Mouse (Mus musculus) heart, adult 9 months (tissue): Measurements from ENCODE around the gene Prc1.

Experiments
- DNase-seq, 2 experiments: peaks; one replicate each; pipeline ENCODE4 v3.0.0; 2022; ENCODE audit warnings: low spot score in 2 of 2

Gene Prc1

DNA sequence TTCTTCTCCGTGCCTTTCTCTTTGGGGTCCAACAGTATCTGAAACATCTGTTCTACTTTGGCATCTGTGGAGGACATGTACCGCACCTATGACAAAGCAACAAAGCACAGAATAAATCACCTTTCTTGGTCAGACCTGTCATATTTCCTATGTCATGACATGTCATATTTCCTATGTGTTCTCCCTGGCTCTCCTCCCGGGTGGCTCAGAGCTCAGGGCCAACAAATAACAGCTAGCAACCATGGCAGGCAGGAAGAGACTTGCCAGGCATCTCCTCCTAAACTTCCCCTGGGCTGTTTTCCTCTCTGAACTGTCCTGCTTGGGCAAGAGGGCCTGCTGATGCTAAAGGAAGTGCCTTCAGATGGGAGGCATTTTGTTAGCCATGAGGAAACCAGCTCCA is 42.7 kb downstream of the Prc1 start:
- DNase-seq = no peak

DNA sequence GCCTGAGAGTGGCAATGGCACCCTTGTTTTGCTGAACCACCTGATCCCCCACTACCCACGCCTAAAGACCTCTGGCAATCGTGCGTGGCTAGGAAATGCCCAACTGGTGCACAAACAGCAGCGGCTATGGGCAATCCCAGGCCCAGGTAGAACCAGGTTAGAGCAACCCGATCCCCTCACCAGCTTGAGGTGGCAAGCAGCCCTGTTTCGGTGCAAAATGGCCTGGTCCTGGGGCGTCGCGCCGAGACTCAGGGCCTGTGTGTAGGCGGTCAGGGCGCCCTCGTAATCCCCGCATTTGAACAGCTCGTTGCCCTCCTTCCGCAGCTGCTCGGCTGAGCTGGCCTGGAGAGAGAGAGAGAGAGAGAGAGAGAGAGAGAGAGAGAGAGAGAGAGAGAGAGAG is 45.1 kb downstream of the Prc1 start:
- peak in 1 of 2 experiments; percentile 35 for DNase-seq

DNA sequence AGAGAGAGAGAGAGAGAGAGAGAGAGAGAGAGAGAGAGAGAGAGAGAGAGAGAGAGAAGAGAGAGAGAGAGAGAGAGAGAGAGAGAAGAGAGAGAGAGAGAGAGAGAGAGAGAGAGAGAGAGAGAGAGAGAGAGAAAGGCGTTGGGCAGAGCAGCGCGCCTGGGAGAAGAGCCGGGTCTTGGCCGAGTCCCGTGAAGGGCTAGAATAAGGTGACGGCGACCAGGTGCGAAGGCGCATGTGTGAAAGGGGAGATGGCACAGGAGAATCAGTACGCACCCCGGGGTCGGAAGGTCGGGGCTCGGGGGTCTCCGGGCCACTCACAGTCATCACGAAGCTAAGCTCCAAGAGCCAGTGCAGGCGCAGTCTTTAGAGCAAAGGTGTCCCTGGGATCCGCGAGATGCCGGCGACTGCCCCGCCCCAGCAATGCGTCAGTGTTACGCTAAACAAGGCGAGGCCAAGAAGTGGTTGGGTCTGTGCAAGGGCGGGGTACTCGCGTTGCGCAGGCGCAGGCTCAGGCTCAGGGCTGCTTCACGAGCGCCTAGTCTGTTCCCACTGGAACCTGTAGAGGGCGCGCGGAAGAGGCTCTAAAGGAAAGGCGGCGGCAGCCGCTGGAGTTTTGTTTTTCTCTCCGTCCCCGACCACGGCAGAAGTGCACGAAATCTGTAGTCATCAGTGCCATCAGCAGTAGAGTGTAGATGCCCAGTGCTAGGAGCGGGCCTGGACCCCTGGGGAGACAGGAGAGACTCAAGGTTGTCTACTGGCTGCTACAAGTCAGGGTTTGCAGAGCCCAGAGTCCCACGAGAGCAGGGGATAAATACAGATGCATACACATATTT is 45.8 kb downstream of the Prc1 start:
- peak; percentile 98 for DNase-seq

DNA sequence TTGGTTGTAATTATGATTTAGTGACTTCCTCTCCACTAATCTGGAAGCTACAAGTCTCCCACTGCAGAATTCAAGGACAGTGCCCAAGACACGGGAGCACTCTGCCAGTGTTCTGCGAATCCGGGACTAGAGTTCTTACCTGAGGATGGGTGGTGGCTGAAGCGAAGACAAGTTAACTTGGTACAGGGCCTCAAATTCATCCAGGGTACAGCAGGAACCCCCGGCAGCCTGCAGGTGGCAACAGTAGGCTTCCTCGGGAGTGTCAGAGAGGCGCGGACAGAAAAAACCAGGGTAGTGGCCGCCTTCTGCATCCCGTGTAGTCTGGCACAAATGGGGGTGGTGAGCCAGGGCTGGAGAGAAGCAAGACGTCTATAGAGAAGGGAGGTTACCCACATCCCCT is 46.5 kb downstream of the Prc1 start, which contains the start of gene Unc45a:
TSS of gene Unc45a (minus strand) at position 213 of the 400 bp plus-strand sequence.
- DNase-seq = peak; percentile 69

DNA sequence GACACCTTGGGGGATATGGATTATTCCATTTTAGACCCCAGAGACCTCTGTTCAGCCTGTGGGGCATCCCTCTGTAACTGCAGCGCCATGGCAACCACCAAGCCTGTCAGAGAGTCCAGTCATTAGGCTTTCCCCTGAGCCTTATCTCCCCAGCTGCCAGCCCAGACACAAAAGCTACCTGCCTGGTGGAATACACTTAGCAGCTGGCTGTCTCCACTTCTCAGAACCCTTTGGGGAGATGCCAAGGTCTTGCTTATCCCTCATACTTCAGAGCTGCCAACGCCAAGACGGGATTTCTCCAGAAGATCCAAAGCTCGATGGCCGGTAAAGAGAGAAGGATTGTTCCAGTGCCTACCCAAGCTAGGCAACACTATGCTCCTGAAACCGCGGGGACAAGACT is 47.5 kb downstream of the Prc1 start:
- DNase-seq = no peak

DNA sequence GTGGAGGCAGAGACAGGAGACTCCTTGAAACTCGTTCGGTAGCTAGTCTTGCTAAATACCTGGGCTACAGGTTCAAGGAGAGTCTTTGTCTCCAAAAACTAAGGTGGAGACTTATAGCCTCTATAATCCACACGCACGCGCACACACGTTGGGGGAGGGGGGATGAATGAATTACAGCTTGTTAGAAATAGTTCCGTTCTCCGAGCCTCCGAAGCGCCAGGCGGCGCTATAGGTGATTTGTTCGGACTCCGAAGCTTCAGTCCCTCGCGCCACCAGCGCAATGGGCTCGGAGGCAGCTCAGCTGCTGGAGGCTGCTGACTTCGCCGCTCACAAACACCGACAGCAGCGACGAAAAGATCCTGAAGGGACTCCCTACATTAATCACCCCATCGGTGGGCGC is 48.6 kb downstream of the Prc1 start, which contains the start of gene Hddc3:
TSS of gene Hddc3 (plus strand) at position 247 of the 400 bp plus-strand sequence.
- peak; percentile 82 to 91 for DNase-seq

DNA sequence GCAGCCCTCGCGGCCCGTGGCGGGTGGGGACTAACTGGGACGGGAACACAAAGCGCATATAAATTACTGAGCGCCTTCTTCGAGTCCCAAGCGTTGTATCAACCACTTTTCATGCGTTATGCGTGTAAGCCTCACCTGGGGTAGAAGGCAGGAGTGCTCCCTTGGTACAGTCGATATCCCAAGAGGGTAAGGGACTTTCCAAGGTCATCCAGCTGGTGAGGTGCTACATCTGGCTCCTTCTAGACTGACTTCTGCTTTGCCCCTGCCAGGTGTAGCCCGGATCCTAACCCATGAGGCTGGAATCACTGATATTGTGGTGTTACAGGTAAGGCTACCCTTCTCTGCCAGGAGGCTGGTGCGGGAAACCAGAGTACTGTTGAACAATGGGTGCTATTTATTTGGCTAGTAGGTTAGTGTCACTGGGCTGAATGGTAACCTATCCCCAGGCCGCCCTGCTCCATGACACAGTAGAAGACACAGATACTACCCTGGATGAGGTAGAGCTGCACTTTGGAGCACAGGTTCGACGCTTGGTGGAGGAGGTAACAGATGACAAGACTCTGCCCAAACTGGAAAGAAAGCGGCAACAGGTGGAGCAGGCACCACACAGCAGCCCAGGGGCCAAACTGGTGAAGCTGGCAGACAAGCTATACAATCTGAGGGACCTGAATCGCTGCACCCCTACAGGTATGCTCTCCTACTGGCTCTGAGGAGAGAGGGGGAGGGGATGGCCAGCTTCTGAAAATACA is 49.2 kb downstream of the Prc1 start:
- DNase-seq = peak in 1 of 2 experiments; percentile 39

DNA sequence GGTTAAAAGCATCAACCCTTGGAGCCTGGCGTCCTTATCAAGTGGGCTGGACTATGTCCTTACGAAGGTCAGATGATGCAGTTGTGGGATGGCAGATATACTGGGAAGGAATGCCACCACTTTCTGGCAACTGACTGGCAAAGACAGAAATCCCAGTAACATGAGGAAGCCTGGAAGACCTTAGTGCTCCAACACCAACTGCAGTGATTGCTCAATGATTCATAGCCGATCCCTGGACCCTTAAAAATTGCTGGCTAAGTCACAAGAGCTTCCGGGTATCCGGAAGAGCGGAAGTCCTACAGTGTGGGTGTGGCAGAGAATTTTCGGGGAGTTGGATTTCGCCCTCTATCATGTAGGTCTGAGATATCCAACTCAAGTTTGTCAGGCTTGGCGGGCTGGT is 51.9 kb downstream of the Prc1 start:
- no peak for DNase-seq

DNA sequence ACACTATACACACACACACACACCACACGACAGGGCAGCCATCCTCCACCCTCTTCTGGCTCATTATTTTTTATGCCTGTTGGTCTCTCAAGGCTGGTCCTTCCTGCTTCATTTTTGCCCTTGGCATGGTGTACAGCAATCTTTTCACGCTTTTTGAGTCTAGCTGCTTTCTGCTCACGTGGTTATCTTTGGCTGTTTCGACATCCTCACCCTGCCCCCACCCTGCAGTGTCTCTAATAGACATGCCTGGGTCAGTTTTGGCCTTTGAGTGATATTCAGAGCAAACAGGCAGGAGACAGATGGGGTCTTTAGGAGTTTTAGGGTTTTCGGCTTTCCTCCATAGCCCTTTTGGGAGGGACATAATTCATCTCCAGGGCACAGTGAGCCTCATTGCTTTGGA is 52.6 kb downstream of the Prc1 start:
- no peak for DNase-seq

DNA sequence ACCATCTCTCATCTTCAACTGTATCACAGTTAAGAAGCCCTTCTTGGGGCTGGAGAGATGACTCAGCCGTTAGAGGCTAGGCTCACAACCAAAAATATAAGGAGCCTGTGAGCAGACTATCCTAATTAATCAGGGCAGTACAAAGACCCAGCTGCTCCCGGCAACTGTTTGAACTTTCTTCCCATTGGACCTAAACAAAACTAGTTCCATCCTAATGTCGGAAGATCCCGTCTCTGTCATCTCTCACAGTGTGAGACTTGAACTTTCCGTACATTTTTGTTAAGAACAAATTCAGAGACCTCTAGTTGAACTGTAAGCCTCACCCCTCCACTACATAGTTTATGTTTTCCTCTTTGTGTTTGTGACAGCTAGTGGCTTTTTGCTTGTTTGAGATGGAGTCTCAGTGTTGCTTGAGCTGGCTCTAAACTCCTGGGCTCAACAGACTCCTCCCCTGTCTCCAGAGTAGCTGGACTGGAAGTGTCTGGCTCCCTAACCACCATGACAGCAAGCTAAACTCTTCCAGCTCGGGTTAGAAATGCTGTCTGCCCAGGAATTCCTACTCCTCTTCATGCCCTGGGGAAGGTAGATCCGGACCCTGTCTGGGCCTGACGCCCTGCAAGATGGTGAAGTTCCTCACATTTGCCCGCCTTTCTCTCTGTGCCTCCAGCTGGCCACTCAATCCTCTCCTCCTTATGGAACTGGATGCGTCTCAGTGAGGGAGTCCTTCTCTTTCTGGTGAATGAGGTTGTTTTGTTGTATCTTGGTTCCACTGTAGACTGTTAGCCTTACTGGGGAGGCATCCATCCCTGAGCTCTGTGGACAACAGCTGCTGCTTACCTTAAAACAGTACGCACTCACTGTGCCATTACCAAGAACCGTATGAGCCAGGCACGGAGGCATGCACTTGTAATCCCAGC is 53.7 kb downstream of the Prc1 start:
- DNase-seq = no peak

DNA sequence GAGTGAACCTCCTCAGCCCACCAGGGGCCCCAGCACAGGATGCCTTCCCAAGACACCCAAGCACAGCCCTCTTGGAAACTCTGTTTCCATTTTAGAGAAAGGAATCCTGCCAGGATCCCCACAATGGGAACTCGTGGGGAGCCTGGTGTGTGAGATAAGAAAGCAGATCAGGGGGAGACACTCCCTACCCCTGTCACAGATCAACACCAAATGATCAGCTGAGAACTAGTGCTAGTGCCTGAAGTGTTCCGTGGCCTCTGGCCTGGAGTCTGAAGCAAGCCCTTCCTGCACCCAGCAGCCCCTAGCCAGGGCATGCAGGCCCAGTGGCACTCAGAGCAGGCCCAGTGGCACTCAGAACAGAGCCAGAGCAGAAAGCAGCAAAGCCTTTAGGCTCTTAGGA is 56.6 kb downstream of the Prc1 start:
- no peak for DNase-seq

DNA sequence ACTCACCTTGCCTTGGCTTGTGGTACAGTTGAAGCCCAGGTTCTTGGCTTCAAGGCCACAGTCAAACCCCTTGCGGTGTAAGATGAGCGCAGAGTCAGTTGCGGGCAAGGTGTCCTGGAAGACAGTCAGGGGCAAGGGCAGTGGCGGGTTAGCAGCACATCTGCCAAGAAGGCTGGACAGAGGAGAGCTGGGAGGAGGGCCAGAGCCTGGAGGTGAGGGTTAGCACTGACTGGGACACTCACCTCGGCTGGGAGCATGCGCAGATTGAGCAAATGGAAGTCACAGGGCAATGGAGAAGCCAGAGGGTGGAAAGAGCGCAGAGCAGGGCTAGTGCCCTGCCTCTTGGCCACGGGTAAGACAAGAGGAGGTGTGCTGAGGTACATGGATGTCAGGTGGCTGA is 58.7 kb downstream of the Prc1 start:
- DNase-seq = no peak

DNA sequence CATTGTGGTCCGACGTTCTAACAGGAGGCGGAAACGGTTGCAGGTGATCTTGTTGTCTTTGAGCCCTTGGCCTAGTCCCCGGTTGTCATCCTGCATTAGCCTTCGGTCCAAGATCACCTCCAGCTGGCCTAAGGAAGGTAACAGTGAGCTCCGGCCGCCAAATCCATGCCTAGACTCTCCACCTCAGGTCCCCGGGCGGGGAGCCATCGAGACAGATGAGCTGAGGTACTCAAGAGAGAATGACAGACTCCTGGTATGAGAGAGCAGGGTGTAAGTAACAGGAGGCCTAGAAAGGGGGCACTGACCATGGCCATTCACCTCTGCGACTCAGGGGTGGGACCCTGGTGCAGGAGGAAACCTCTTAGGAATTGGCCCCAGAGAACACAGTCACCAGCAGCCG is 62.1 kb downstream of the Prc1 start:
- DNase-seq = no peak

DNA sequence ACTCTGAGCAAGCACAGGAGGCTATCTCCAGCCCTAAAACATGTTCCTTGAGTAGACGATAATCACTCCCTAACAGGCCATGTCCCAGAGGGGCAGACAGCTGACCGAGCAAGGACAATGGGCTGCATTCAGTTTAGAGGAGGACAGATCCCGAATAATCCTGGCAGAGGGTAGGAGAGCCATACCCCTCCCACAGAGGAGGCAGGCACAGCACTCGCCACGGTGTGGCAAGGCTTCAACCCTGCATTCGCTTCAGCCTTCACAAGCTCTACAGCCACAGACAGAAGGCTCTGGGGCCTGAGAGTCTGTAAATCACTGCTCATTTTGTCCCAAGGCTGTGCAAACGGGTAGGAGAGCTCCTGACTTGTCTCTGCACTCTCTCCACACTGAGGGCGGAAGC is 62.9 kb downstream of the Prc1 start:
- DNase-seq = no peak

DNA sequence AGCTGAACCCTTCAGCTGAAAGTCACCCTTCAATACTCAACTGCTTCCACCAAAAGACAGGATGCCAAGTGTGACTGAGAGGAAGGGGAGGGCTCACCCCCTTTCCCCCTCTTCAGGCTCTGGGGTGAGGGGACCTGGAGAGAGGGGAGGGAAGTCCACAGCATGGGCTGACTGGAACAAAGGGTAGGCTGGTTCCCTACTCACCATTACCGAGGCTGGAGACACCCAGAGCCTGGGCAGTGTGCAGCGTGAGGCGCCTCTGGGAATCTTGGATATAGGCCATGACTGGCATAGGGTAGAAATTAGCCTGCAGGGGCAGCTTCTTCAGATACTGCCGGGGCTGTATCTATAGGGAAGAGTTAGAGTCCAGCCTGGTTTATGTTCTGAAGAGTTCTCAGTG is 63.8 kb downstream of the Prc1 start:
- no peak for DNase-seq

DNA sequence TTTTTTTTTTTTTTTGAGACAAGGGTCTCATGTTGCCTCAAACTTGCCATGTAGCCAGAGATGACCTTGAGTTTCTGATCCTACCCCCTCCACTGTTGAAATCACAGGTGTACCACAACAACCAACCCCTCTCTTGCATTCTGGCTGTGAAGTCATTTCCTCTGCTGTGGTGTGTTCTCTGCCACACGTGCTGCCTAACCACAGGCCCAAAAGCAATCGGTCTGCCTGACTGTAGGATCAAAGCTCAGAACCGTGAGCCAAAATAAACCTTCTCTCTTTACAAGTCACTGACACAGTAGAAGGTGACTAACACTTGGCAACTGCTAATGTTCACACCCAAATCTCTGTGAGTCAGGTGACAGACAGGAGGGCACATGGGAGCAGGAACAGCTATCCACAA is 66.2 kb downstream of the Prc1 start:
- DNase-seq = no peak

DNA sequence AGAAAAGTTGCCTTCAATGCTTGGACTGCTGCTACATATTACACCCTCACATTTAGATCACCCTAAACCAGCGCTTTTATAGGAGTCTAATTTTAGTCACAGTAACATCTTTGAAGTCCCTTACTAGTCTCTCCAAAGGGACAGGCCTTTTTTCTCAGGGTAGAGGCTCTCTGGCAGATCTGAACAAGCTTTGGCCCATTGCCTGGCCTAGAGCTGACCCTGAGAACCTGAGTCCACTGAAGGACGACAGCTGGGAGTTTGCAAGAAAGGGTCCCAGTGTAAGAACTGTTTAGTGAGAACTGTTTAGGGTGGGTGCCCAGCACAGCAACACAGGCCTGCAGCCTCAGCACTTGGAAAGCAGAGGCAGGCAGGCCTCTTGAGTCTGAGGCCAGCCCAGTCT is 71.5 kb downstream of the Prc1 start:
- no peak for DNase-seq
